Mouse (Mus musculus) adrenal gland, postnatal 25 days (tissue): Measurements from ENCODE around the gene Elovl4. TPM values are rescaled to one million over a fixed set of nuclear protein-coding genes. Genes with fewer than 3 reads are reported as not detected.
A peak's percentile ranks its signal among the peaks of the same experiment; 100 is the strongest.

Source experiments
- DNase-seq: peaks from one replicate; pipeline ENCODE4 v3.0.0; 2021; ENCODE audit warnings: mixed read lengths
- long read RNA-seq: library from polyadenylated mRNA; stranded (forward); transcript quantifications from one replicate; pipeline ENCODE4 v2.0.0, GENCODE M21; 2021
- total RNA-seq: library from RNA; stranded (reverse); gene quantifications from 2 replicates; pipeline ENCODE4 v1.2.3, GENCODE M21; 2021

The Elovl4 gene
- 1.0 and 1.1 TPM in 2 replicates for total RNA-seq
- long read RNA-seq, partial matches to known transcripts = 1 of 3 reads
- long read RNA-seq, other reads (novel, unspliced or antisense) = 0 of 3 reads

DNA sequence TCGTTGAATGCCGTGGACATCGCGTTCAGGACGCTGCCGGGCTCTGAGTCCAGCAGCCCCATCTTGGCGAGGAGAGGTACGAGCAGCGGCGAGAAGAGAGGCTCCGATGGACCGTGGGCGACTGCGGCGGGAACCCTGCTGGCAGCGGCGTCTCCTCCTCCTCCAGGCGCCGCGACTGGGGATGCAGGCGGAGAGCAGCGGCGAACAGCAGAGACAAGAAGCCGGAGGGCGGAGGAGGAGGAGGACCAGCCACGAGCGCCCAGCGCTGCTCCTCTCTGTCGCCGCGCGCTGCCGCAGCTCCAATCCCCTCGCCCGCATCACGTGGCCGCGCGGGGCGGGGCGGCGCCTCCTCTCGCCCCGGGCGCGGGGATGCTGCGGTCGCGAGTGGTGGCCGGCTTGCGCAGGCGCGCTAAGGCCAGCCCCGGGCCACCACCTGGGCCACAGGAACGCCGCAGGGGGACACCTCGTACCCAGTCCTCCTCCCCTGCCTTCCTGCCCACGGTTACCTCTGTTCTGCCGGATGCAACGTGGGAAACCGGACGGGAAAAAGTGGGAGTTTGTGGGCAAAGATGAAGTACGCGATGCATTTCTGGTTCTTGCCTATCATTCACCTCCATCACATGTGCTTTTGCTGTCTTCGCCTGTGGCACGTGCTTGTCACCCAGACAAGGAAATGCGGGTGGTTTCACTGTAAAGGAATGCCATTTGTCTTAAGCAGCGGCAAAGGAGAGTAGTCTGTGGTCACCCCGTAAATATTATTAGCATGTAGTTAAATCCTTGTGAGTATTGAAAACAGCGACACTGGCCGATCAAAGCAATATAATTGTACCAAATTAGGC lies at the start of gene Elovl4:
Elovl4 (minus strand) TSS at position 301 of the 839 bp plus-strand sequence.
- peak; percentile 71 for DNase-seq

DNA sequence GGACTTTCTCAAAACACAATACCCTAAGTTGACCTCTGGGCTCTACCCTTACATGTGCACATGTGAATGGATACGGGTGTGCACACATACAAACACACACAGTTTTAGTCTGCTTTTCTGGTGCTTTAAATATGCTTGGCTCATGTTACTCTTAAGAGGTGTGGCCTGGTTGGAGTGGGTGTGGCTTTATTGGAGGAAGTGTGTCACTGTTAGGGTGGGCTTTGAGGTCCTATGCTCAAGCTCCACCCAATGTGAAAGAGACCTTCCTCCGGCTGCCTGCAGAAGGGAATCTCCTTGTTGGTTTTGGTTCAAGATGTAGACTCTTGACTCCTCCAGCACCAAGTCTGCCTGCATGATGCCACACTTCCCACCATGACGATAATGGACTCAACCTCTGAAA lies 46.4 kb upstream of the Elovl4 start:
- no peak for DNase-seq

DNA sequence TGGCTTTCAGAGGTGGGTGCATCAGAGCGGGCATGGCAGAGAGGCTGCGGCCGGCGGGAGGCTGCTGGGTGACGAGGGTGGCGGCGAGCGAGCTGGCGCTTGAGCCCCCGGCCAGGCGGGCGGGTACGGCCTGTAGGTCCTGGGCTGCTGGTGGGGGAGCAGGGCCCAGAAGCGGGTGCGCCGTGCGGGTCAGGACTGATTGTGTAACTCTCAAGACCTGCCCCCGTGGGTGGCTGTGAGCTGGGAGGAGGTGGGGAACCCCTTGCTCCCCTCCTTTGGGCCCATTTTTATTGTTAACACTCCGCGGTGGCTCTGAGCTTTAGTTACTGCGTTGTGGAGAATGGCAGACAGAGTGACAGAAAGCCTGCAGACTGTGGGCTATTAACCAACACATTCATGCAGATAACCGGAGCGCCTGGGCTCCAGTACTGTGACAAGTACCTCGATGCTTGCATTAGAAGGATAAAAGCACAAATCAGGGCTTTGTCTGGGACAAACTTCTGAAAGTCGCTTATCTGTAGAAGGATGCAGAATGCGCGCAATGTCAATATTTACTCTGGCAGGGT lies 28.8 kb upstream of the Elovl4 start:
- DNase-seq = no peak

DNA sequence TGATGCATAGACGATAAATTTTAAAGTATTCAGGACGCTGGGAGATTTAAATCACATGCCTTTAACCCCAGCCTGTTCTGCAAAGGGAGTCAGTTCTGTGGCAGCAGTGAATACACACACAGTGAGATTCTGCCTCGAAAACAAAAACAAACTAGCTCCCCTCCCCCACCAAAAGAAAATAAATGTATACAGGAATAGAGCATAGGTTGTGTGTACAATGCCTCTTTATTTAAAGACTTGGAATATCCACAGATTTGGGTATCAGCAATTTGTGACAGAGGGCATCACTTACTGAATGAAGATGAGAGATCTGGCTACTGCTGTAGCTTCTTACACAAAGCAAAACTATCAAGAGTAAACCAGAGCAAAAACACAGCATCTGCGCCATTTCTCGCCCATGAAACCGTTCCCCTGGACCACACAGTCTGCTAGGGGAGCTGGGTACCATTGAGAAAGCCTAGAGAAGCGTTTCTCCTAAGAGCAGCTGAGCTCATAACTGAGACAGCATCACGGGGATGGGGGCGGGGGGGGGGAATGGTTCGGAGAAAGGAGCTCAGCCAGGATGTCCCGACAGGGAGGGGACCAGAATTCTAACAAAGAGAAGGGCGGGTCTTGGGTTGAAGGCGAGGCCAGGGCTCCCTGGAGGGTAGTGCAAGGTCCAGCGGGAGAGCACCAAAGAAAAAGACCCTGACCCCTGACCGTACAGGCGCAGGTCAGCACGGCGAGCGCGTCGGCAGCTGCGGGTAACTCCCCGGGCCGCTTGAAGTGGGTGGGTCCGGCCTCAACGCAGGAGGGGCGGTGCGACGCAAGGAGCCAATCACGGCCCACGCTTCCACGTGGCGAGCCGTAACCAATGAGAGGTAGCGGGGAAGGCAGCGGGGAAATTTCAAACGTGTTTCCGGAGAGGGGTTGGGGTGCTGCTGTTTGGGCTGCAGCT lies 28.0 kb upstream of the Elovl4 start, which contains the start of gene Ttk:
Ttk (plus strand) TSS at position 879 of the 937 bp plus-strand sequence.
- peak; percentile 90 for DNase-seq

DNA sequence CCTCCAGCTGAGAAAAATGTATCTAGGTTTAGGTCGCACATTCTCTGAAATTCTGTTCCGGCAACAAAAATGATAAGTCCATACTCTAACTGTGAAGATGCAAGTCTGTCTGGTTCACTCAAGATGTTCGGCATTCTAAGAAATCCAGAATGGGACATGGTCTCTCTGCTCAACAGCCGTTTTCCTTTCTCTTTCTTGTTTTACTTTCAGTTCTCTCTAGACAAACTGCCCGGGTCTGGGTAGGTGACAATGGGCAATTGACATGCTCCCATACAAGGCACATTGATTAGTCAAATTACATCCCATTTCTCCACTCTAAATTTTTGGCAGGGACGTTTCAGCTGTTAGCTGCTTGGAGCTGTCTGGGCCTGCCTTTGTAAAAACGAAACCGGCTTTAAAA lies 25.1 kb upstream of the Elovl4 start:
- DNase-seq = no peak

DNA sequence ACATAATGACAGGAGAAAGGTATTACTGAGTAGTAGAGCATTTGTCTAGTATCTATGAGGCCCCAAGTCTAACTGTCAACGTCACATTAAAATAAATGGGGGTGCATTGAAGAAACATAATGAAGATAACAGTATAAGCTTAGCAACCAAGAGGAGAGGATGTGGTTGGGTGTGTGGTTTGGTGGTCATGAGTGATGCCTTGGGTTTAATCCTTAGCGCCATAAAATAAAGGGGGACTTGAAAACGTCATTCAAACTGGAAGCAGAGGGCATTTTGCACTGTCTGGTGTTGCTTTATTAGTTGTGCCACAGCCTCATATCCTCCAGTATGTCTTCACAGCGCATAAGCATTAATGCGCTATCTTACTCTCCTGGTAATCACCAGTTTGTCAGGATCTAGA lies 23.8 kb upstream of the Elovl4 start:
- DNase-seq = no peak

DNA sequence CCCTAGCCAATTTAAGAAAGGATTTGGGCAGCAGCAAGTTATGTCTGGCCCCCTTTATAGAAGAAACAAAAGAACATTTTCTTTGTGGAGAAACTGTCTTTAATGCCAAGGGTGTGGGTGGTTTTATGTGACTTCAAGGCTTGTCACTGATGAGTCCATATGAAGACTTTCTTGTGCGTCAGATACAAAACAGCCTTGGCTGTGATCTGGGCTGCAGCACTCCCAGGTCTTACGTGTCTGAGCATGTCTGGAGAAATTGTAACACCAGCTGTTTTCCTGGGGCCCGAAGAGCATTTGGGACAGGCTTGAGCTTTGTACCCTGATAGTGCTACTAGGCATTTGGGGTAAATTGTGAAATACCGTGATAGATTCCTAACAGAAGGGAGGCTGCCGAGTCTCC lies 16.8 kb upstream of the Elovl4 start:
- no peak for DNase-seq

DNA sequence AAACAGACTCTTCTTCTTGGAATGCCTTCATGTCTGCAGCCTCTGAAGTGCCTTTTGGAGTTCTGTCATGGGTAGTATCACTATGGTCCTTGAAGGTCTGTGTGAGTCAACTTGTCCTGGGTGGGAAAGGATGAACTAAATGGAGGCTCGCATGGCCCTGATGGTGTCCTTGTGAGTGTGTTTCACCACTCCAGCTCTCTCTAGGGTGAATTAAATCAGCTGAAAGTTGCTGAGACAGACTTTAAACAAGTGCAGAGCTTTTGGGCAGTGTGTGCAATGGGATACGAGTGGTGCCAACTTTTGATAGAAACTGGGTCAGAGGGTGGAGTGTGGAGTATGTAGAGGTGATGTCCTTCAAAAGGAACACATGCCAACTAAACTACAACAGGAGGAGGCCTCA lies 14.9 kb upstream of the Elovl4 start:
- DNase-seq = peak; percentile 6

DNA sequence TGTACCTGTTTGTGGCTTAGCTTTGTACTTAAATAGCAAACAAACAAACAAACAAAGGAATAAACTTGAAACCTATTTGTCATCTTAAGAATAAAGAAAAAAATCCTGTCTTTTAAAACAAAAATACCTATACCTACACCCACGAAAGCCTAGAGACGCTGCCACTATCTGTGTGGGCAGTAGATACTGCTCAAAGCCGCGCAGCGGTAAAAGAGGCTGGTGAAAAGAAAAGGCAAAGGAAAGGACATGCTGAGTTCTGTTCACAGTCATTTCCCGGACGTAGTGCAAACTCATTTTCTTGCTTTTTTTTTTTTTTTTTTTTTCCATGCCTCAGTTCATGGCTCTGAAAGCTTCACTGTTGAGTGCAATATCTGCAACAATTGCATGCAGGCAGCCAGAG lies 13.1 kb upstream of the Elovl4 start:
- DNase-seq = no peak

DNA sequence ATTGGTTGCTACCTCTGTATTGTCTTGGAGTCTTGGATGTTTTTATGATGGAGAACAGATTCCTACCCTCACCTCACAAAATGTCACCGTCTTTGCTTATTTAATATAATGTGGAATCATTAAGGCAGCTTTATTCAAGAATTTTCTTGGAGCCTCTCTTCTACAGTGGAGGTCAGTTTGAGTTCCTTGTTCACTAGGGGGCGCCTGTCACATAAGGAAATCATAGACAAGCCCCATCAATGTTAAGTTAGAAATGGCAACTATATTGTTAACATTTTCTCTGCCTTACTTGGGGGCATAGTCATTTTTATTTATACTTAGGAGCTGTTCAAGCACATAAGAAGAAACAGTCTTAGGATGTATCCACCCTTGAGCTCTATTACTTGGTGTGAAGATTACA lies 1.5 kb upstream of the Elovl4 start:
- peak; percentile 35 for DNase-seq

DNA sequence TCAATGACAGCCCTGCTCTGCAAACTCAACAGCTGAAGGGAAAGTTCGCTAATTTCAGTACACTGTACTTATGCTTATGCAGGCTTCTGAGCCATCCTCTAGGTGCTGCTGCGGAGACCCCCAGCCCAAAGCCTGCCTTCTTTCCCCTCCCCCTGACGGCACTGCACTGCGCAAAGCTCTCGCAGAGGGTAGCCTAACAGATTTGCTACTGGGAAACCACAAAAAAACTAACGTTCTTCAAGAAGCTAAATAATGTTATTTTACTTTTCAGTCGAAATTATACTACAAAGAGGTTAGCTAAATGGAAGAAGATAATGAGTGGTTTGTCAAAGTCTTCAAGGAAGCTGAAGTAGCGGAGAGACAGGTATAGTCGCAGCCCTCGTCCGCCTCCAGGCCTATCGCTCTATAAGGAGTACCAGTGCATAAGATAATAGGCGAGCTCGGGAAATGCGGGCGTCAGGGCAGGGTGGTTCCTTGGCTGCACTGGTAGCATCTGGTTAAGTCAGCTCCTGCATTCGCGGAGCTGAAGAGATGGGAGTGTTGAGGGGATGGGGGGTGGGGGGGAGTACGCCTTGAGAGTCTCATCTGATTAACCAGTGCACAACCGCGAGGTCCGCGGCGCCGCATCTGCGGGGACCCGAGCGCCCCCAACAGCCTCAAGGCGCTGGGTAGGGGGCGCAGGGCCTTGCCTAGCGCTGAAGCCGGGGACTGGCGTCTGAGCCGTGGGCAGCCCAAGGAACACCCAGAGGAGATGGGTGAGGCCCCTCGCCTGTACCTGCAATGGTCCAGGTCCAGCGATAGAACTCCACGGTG lies 707 bp downstream of the Elovl4 start:
- peak; percentile 8 for DNase-seq

DNA sequence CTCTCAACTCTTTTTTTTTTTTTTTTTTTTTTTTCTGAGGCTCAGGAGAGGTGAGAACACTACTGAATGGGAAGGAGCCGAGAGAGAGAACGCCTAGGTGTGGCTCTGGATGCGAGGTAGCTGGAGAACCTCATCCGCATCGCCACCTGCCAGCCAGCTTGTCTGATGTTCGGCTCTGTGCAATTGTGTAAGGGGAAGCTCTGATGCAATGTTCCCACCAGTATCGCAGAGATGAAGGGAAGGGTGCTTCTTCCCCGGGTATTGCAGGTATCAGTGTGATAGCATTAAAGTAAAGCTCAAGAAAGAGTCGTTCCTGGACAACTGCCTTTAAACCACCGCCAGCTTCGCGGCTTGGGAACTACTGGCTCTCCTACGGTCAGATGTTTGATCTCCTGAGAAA lies 1.7 kb downstream of the Elovl4 start:
- no peak for DNase-seq

DNA sequence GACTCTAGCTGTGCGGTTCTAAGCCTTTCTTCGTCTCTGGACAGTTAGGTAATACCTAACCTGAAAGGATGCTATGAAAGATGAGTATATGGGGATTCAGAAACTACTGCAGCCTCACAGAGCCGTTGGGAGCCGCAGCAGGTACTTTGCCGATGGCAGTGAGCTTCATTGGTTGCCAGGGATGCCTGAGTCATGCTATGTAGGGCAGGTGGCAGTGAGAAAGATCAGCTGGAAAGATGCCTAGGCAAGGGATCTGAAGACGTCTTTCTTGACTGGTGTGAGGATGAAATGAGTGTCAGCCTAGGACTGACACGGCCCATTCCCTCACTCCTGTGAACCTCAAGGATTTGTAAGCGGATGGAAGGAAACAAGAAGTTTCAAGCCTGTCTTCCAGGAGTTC lies 8.2 kb downstream of the Elovl4 start:
- DNase-seq = no peak

DNA sequence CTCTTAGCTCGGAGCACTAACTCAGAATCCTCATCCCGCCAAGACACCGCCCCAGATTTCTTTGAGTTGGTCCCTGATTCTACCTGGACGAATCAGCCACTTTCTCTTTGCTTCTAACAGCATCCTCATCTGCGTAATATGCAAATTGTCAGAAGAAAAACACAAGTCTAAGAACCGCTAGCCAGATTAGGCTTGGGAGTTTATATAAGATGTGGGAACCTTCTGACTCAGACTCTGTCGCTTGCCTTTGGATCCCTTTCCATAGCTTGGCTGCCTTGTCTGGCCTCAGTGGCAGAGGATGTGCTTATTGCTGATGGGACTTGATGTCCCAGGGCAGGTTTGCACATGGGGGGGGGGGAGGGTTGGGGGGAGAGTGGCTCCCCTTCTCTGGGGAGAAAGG lies 9.2 kb downstream of the Elovl4 start:
- no peak for DNase-seq

DNA sequence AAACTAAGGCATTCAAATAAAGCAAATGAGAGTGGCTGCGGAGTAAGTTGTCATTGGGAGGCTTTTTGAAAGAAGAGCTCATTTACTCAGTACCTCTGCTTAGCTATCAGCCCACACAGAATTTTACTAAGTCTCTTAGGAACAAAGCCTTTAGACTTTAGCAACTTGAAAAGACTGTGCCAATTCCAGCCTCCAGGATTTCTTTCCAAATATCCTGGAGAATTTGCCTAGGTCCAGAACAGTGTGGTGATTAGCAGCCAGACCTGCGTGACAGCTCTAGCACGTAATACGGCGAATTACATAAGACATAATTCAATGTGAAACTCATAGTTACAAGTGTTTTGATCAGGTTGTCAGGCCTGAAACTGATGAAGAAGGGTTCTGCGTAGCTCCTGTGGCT lies 16.8 kb downstream of the Elovl4 start:
- DNase-seq = no peak

DNA sequence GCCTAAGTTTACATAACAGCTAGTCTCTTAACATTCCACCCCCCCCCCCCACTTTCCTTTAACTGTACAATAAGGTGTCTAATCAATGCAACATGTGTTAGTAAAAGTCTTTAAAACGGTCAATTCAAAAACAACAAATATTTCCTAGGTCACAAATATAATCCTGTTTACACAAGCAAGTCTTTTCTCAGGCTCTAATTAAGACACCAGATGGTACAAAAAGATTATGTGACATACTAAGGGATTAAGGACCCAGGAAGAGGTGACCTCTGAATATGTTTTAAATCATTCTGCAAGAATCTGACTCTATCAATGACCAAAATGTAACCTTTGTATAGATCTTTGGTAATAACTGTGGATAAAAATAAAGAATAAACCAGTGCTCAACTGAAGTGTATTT lies 20.6 kb downstream of the Elovl4 start:
- DNase-seq = no peak

DNA sequence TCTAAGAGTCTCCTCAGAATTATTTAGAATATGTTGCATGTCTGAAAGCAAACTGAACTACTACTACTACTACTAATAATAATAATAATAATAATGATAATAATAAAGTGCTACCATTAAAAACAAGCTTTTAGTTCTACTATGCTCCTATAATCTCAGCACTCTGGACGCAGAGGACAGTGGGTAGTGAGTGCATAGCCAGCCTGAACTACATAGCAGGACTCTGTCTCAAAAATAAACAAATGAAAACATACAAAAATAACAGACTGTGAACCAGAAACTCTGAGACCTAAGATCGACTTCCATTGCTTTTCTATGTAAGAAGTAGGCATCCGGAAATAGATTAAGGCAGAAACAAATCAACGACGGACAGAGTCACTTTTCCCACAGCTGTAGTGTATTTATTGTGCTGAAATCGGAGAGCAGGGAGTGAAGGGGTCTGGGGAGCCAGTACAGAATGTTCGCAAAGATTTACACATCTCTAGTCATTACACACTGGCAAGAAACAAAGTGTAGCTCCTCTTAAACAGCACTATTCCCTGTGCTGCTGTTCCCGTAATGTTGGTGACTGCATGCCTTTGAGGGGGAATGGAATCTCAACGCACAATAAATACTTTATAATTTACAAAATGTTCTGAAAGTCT lies 27.6 kb downstream of the Elovl4 start:
- no peak for DNase-seq

DNA sequence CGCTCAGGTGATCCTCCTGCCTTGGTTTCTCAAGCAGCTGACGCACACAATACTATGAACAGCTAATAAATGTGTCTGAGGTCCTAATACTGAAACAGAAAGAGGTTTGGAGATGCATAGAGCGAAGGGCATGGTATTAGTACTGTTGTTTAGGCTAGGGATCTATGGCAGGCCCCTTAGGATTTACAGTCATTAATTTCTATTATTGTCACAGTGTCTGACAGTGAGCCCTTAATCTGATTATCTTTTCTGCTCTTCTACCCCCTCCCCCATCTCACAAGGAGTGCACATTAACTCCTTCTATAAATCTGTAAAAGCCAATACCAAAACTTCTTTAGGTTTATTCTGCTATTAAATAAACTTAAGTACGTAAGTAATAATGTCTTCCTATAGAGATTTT lies 44.8 kb downstream of the Elovl4 start:
- no peak for DNase-seq

DNA sequence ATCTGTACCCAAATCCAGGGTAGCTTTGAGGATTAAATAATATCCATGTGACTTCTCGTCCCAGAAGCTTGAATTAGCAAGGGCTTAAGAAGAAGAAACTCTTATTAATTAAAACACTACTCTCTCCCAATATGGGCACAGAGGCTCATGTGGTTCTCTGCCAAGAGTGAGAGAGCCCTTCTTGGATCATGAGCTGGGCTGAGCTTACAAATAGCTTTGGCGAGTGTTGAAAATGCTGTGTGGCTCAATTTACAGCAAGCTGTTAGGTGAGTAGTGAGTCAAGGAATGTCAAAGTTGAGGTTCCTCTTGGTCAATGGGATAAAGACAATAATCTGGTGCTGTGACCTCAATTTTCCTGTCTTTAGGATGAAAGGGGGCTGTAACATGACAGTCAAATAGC lies 74.2 kb downstream of the Elovl4 start:
- DNase-seq = no peak

DNA sequence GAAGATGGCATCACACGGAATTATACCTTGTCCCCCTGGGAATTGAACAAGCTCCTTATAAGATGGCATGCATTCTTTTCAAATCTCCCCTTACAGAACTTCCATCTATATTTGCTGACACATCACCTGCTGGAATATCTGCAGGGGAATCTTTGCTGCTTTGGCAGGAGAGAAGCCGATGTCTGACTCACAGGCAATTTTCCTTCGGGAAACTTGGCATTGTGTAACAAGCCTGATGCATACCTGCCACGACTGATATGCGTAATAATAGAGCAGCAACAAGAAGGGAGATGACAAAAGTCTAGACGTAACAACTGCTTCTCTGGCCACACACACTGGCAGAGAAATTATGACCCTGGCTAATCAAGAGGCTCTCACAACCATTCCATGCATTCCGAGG lies 75.2 kb downstream of the Elovl4 start:
- DNase-seq = no peak
